ENCODE assay signal across 28 mouse cellular contexts in the genomic region with DNA sequence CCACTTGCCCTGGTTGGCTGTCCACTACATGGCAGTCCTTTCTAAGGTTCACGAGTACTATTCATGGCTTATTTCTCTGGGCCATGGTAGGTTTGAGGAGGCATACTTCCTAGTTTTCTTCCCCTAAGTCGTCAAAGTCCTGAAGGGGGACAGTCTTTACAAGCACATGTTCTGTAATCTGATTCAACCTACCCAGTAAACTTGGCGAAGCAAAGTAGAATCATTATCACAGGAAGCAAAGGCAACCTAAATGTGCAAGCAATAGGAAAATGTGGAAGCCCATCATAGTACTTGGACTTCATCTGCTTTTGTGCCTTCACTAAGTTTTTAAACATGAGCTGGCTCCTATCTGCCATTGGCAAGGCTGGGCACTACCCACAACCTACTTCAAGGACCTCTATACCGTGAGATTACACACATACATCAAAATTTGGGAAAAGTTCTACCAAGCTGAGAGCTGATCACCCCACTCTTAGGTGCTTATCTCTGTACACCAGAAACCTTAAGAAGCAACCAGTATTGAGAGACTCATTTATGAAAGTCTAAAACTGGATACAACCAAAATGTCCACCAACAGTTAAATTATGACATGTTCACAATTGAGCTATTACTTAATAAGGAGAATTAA.
DNase-seq lines count a peak whose midpoint lies in the region; ATAC-seq and TF ChIP-seq lines count a peak whose summit lies in the region.
"Had no signal": no experiment of that assay in that cellular context is flagged by ENCODE, and none has a peak within 500 bp of the region (broad histone marks: within the 10 kb centered on the region; RNA-seq: fewer than 3 reads in every experiment).

No protein-coding gene starts in this region.

- H3K4me1 ChIP-seq in stomach, embryonic 15.5 days = no peaks in the 10 kb centered on the region
- no peaks in the 10 kb centered on the region for H3K4me1 ChIP-seq in stomach, postnatal 0 days (replicated peaks; ENCODE audit: control insufficient read depth, insufficient read depth)
- peaks cover 41% of the 10 kb centered on the region for H3K4me1 ChIP-seq in liver, embryonic 16.5 days (ENCODE audit: control insufficient read depth, low read depth, low read length)
- H3K4me1 ChIP-seq in midbrain, embryonic 11.5 days (ENCODE audit: control insufficient read depth, insufficient read depth, low read length) = no peaks in the 10 kb centered on the region
- H3K4me1 ChIP-seq: embryonic facial prominence, embryonic 12.5 days; forebrain, embryonic 13.5 days; heart, embryonic 15.5 days; midbrain, embryonic 15.5 days; neural tube, embryonic 13.5 days had no signal

- no peak for TF ChIP-seq EP300 in stomach, postnatal 0 days (optimal IDR thresholded peaks at IDR 0.05)

- intact Hi-C loops in heart, postnatal 14 days (cut with DNase I) = no loop called here

- H3K4me3 ChIP-seq in stomach, embryonic 15.5 days (replicated peaks) = no peak overlapping the region
- no peak overlapping the region for H3K4me3 ChIP-seq in stomach, postnatal 0 days (ENCODE audit: low read depth, low read length)
- H3K4me3 ChIP-seq in liver, embryonic 16.5 days (ENCODE audit: low read depth, low read length) = no peak overlapping the region
- H3K4me3 ChIP-seq in midbrain, embryonic 11.5 days (ENCODE audit: low read depth, low read length) = no peak overlapping the region
- H3K4me3 ChIP-seq: embryonic facial prominence, embryonic 12.5 days; erythroblast, embryonic 14.5 days; forebrain, embryonic 13.5 days; gastrocnemius, adult 2 months; heart, embryonic 15.5 days; left cerebral cortex, adult 2 months; megakaryocyte, embryonic 14.5 days; midbrain, embryonic 15.5 days; neural tube, embryonic 13.5 days had no signal

- no peak overlapping the region for H3K27ac ChIP-seq in stomach, embryonic 15.5 days
- no peak overlapping the region for H3K27ac ChIP-seq in stomach, postnatal 0 days (replicated peaks)
- peak overlapping the region; percentile 91 for H3K27ac ChIP-seq in liver, embryonic 16.5 days (ENCODE audit: low read length)
- no peak overlapping the region for H3K27ac ChIP-seq in midbrain, embryonic 11.5 days (ENCODE audit: low read depth, low read length)
- H3K27ac ChIP-seq: embryonic facial prominence, embryonic 12.5 days; forebrain, embryonic 13.5 days; gastrocnemius, adult 2 months; heart, embryonic 15.5 days; hindbrain, embryonic 14.5 days; left cerebral cortex, adult 2 months; midbrain, embryonic 15.5 days; neural tube, embryonic 13.5 days had no signal

- peak; percentile 75; the same call in 1 of the 2 replicates for ATAC-seq in stomach, embryonic 15.5 days (ENCODE audit: insufficient read depth, low FRiP score, low read depth)
- no peak for ATAC-seq in stomach, postnatal 0 days (ENCODE audit: low FRiP score, low TSS enrichment)
- peak; percentile 78 for ATAC-seq in liver, embryonic 16.5 days (ENCODE audit: low read depth)
- no peak for ATAC-seq in midbrain, embryonic 11.5 days (ENCODE audit: low FRiP score)
- ATAC-seq: activated CD4-positive, CD25-positive, alpha-beta regulatory T cell, adult 4 months; CD4-positive, CD25-positive, alpha-beta regulatory T cell, adult 4 months; forebrain, embryonic 13.5 days; inflammation-experienced regulatory T-cells, adult 6 months; midbrain, embryonic 15.5 days had no signal

- H3K9ac ChIP-seq in stomach, embryonic 15.5 days = no peak overlapping the region
- no peak overlapping the region for H3K9ac ChIP-seq in stomach, postnatal 0 days (ENCODE audit: low read length)
- peak overlapping the region; percentile 6; the same call in 1 of the 2 replicates for H3K9ac ChIP-seq in liver, embryonic 16.5 days (ENCODE audit: low read depth, low read length)
- H3K9ac ChIP-seq in midbrain, embryonic 11.5 days (ENCODE audit: low read length) = no peak overlapping the region
- H3K9ac ChIP-seq: embryonic facial prominence, embryonic 12.5 days; forebrain, embryonic 13.5 days; heart, embryonic 15.5 days; hindbrain, embryonic 14.5 days; midbrain, embryonic 15.5 days; neural tube, embryonic 13.5 days had no signal

- no peaks in the 10 kb centered on the region for H3K9me3 ChIP-seq in stomach, embryonic 15.5 days
- H3K9me3 ChIP-seq in stomach, postnatal 0 days (ENCODE audit: control insufficient read depth, low read length) = no peaks in the 10 kb centered on the region
- no peaks in the 10 kb centered on the region for H3K9me3 ChIP-seq in liver, embryonic 16.5 days (replicated peaks; ENCODE audit: control insufficient read depth, low read length)
- H3K9me3 ChIP-seq in midbrain, embryonic 11.5 days (ENCODE audit: control insufficient read depth, low read length) = no peaks in the 10 kb centered on the region
- H3K9me3 ChIP-seq: embryonic facial prominence, embryonic 12.5 days; forebrain, embryonic 13.5 days; heart, embryonic 15.5 days; megakaryocyte, embryonic 14.5 days; midbrain, embryonic 15.5 days; neural tube, embryonic 13.5 days had no signal

- H3K36me3 ChIP-seq in stomach, embryonic 15.5 days = no peaks in the 10 kb centered on the region
- H3K36me3 ChIP-seq in stomach, postnatal 0 days (ENCODE audit: control insufficient read depth, insufficient read depth, low read length) = no peaks in the 10 kb centered on the region
- no peaks in the 10 kb centered on the region for H3K36me3 ChIP-seq in liver, embryonic 16.5 days (ENCODE audit: control insufficient read depth, insufficient read depth)
- H3K36me3 ChIP-seq in midbrain, embryonic 11.5 days (ENCODE audit: control insufficient read depth, insufficient read depth, low read length) = no peaks in the 10 kb centered on the region
- H3K36me3 ChIP-seq: embryonic facial prominence, embryonic 12.5 days; heart, embryonic 15.5 days; midbrain, embryonic 15.5 days; neural tube, embryonic 13.5 days had no signal

- no peak overlapping the region for H3K4me2 ChIP-seq in stomach, embryonic 15.5 days
- no peak overlapping the region for H3K4me2 ChIP-seq in stomach, postnatal 0 days (replicated peaks; ENCODE audit: low read depth)
- peak overlapping the region; percentile 2; the same call in 1 of the 2 replicates for H3K4me2 ChIP-seq in liver, embryonic 16.5 days (ENCODE audit: low read depth, low read length)
- no peak overlapping the region for H3K4me2 ChIP-seq in midbrain, embryonic 11.5 days
- H3K4me2 ChIP-seq: embryonic facial prominence, embryonic 12.5 days; forebrain, embryonic 13.5 days; heart, embryonic 15.5 days; hindbrain, embryonic 14.5 days; midbrain, embryonic 15.5 days; neural tube, embryonic 13.5 days had no signal

- H3K27me3 ChIP-seq in stomach, embryonic 15.5 days (replicated peaks) = no peaks in the 10 kb centered on the region
- no peaks in the 10 kb centered on the region for H3K27me3 ChIP-seq in stomach, postnatal 0 days (ENCODE audit: control insufficient read depth, insufficient read depth, low read length)
- H3K27me3 ChIP-seq in liver, embryonic 16.5 days (ENCODE audit: control insufficient read depth, insufficient read depth, low read depth, low read length) = no peaks in the 10 kb centered on the region
- H3K27me3 ChIP-seq in midbrain, embryonic 11.5 days (ENCODE audit: control insufficient read depth, insufficient read depth, low read length) = no peaks in the 10 kb centered on the region
- H3K27me3 ChIP-seq: embryonic facial prominence, embryonic 12.5 days; forebrain, embryonic 13.5 days; heart, embryonic 15.5 days; megakaryocyte, embryonic 14.5 days; midbrain, embryonic 15.5 days; neural tube, embryonic 13.5 days had no signal

- DNase-seq in stomach, postnatal 0 days (ENCODE audit: low spot score) = no peak
- peak; percentile 59 for DNase-seq in liver
- DNase-seq in urinary bladder, postnatal 4 days (ENCODE audit: low spot score in 2 of 2) = no peak
- no peak for DNase-seq in midbrain, embryonic 11.5 days (ENCODE audit: low spot score, missing footprints)
- no peak for DNase-seq in heart, postnatal 14 days
- DNase-seq in urinary bladder, postnatal 10 days (ENCODE audit: low spot score) = no peak
- DNase-seq: adrenal gland, postnatal 10 days; cerebellum, postnatal 10 days; gastrocnemius, adult 2 months; heart, postnatal 4 days; kidney, adult 18-20 months; kidney, postnatal 4 days; lung, adult 2 months; lung, postnatal 14 days had no signal

- TF ChIP-seq CTCF in stomach, postnatal 0 days (IDR thresholded peaks at IDR 0.05; ENCODE audit: low read depth) = no peak

- 71% methylated on average over 4 of the region's 4 CpGs for WGBS in stomach, embryonic 15.5 days
- 74% methylated on average over 4 of the region's 4 CpGs for WGBS in stomach, postnatal 0 days
- 23% methylated on average over 4 of the region's 4 CpGs for WGBS in liver, embryonic 16.5 days (ENCODE audit: insufficient replicate concordance)
- 83% methylated on average over 4 of the region's 4 CpGs for WGBS in midbrain, embryonic 11.5 days

Comparison
In these comparisons a context has a peak if more than half of its experiments do, and no peak if none do; other contexts are left out.
1. ATAC-seq: peak in stomach, embryonic 15.5 days (single experiment) and liver, embryonic 16.5 days (single experiment); none in stomach, postnatal 0 days (single experiment) and midbrain, embryonic 11.5 days (single experiment).